Mouse (Mus musculus) layer of hippocampus, adult 9-11 months (tissue): ENCODE results near the gene Tbc1d12.
"Not testable (repeated sequence)": the region's sequence is repeated elsewhere in the genome, so short reads cannot be mapped to it uniquely, and the experiment has no call there.

Source experiments
- DNase-seq: peaks from one replicate; pipeline ENCODE4 v3.0.0; 2022

Tbc1d12 gene

GRCm38 (mm10) chr19:38836438-38837170 lies at the start of gene Tbc1d12:
Tbc1d12 (plus strand) TSS chr19:38836579.
- DNase-seq, result peak; percentile 87

GRCm38 (mm10) chr19:38787756-38788155 lies 48.6 kb upstream of the Tbc1d12 start:
- DNase-seq, result peak; percentile 6

GRCm38 (mm10) chr19:38793563-38794045 lies 42.8 kb upstream of the Tbc1d12 start:
- peak; percentile 12 for DNase-seq

- no peak for DNase-seq
Observed at GRCm38 (mm10) chr19:38796546-38796945, 39.8 kb upstream of the Tbc1d12 start.

GRCm38 (mm10) chr19:38798291-38798690 lies 38.1 kb upstream of the Tbc1d12 start:
- peak; percentile 78 for DNase-seq

GRCm38 (mm10) chr19:38798801-38799200 lies 37.6 kb upstream of the Tbc1d12 start:
- DNase-seq, result no peak

GRCm38 (mm10) chr19:38818191-38818590 lies 18.2 kb upstream of the Tbc1d12 start:
- no peak for DNase-seq

GRCm38 (mm10) chr19:38818766-38819426 lies 17.5 kb upstream of the Tbc1d12 start, which contains the start of gene Noc3l:
Noc3l (minus strand) TSS chr19:38819237.
- DNase-seq, result peak; percentile 89

GRCm38 (mm10) chr19:38819427-38819802 lies 17.0 kb upstream of the Tbc1d12 start:
- peak; percentile 9 for DNase-seq

GRCm38 (mm10) chr19:38820186-38820804 lies 16.1 kb upstream of the Tbc1d12 start:
- no peak for DNase-seq

GRCm38 (mm10) chr19:38833224-38833623 lies 3.2 kb upstream of the Tbc1d12 start:
- no peak for DNase-seq

- no peak for DNase-seq
Observed at GRCm38 (mm10) chr19:38836084-38836437, 318 bp upstream of the Tbc1d12 start.

- peak; percentile 24 for DNase-seq
Observed at GRCm38 (mm10) chr19:38837171-38837641, 827 bp downstream of the Tbc1d12 start.

GRCm38 (mm10) chr19:38844817-38845216 lies 8.4 kb downstream of the Tbc1d12 start:
- DNase-seq, result no peak

- no peak for DNase-seq
Observed at GRCm38 (mm10) chr19:38846373-38846772, 10.0 kb downstream of the Tbc1d12 start.

- DNase-seq, result no peak
Observed at GRCm38 (mm10) chr19:38858224-38858623, 21.8 kb downstream of the Tbc1d12 start.

- DNase-seq, result no peak
Observed at GRCm38 (mm10) chr19:38862523-38862922, 26.1 kb downstream of the Tbc1d12 start.

GRCm38 (mm10) chr19:38874825-38875224 lies 38.4 kb downstream of the Tbc1d12 start:
- DNase-seq, result not testable (repeated sequence)

GRCm38 (mm10) chr19:38880300-38880699 lies 43.9 kb downstream of the Tbc1d12 start:
- DNase-seq, result no peak

GRCm38 (mm10) chr19:38901146-38902135 lies 65.1 kb downstream of the Tbc1d12 start:
- DNase-seq, result no peak

- no peak for DNase-seq
Observed at GRCm38 (mm10) chr19:38902501-38902900, 66.1 kb downstream of the Tbc1d12 start.

GRCm38 (mm10) chr19:38913786-38914185 lies 77.4 kb downstream of the Tbc1d12 start:
- DNase-seq, result peak; percentile 7
